Mouse (Mus musculus): ENCODE results near the gene Cib1. TPM values are rescaled to one million over a fixed set of nuclear protein-coding genes. Genes with fewer than 3 reads are reported as not detected.

Cib1 gene
- total RNA-seq, 2 experiments from 2014 or later, result 18.4 to 19.9 TPM

DNA sequence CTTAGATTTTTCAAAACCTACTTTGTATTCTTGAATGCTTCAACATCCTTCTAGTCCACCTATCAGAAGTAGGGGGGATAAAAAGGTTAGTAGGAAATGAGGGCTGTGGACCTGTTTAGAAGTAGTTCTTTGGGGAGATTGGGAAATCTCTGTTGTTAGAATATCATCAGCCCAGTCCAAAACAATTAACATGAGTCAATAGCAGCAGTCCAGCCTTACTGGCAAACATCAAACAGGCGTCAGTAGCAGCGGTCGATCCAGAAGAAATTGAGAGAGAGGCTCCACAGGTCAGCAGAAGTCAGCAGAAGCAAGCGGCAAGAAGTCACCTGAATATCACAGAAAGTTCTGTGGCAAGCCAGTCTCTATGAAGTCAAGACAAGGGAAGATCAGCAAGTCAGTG is 12.2 kb upstream of the Cib1 start:
- intact Hi-C loops (cut with DNase I), result no loop called here

DNA sequence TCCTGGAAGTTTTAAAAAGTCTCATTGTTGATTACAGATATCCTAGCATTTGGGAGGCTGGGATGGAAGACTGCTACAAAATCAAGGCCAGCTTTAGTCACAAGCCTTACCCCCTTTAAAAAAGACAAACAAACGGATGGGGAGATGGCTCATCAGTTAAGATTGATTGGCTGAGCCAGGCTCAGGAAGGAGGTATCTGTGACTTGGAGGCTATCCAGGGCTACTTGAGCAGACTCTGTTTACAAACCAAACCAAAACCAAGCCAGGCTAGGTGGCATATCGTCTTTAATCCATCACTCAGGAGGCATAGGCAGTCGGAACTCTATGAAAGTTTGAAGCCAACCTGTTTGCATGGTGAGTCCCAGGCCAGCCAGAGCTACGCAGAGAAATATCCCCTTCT is 9.0 kb upstream of the Cib1 start:
- intact Hi-C loops (cut with DNase I), result no loop called here

More for the DNA sequence above, 12.2 kb upstream of the Cib1 start:
- no peak for DNase-seq (ENCODE audit: low spot score in 2 of 2)

DNA sequence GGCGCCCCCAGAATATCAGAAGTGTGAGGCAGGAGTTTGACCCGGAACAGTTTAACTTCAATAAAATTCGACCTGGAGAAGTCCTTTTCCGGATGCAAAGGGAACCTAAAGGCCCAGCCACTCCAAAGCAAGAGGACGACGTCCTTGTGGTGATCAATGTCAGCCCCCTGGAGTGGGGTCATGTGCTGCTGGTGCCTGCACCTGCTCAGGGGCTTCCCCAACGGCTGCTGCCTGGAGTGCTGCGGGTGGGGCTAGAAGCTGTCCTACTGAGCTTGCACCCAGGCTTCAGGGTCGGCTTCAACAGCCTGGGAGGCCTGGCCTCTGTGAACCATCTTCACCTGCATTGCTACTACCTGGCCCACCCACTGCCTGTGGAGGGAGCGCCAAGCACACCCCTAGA is 5.9 kb upstream of the Cib1 start:
- no peak for DNase-seq (ENCODE audit: low spot score in 2 of 2)
- intact Hi-C loops (cut with DNase I), result no loop called here

More for the DNA sequence above, 9.0 kb upstream of the Cib1 start:
- no peak for DNase-seq (ENCODE audit: low spot score in 2 of 2)

DNA sequence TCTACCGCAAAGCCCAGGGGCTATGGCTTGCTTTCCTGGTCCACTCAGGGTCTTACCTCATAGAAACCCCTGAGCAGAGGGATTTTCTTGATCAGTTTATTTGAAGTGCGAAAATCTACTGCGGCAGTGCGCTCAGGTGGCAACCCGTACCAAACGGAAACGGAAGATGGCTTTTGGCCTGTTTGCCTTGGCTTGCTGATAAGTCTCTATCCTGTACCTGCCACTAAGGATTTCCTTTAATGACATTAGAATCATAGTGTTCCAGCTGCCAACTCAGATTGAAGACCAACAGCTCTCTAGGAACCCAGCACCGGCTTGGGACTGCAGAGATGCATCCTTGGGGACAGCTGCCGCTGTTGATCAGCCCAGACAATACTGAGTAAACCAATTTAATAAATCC is 1.2 kb upstream of the Cib1 start:
- no peak for DNase-seq (ENCODE audit: low spot score in 2 of 2)
- intact Hi-C loops (cut with DNase I), result no loop called here

DNA sequence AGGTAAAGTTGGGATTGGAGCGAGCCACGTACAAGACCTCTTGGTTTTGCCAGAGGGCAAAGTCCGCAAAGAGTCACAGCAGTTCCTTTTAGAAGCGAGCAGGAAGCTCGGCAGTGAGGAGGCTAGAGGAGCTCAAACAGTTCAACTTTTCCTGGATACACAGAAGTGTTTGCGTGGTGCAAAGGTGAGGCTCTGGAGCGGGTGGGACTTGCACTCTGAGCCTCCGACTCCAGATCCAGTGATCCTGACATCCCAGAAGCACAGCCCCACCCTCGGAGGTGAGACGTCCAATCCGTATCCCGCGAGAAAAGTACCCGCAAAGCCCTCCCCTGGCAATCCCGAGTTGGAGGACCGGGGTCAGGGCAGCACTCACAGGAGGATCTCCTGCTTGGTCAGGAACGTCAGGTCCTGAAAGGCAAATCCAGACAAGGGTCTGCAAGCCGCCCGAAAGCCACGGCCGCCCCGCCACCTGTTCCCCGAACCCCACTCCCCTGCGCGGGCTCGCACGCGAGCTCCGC is 583 bp downstream of the Cib1 start:
- no peak for DNase-seq (ENCODE audit: low spot score in 2 of 2)
- intact Hi-C loops (cut with DNase I), result no loop called here

DNA sequence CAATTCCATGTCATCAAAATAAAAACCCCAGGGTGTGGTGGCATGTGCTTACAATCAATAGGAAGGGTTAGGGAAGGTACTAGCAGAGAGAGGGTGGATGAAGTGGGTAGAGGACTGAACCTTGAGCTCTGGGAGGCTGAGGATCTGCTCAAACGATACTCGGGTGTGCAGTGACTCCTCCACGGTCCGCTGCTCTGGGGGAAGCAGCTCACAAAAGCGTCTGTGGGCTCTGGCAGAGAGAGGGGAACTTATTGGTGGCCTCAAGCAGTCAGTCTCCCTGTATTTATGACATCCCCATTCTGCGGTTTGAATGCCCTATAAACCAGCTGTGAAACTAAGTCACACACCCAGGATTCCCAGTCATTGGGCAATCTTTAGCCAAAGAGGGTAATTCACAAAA is 2.4 kb downstream of the Cib1 start:
- intact Hi-C loops (cut with DNase I), result no loop called here
- DNase-seq (ENCODE audit: low spot score in 2 of 2), result no peak

DNA sequence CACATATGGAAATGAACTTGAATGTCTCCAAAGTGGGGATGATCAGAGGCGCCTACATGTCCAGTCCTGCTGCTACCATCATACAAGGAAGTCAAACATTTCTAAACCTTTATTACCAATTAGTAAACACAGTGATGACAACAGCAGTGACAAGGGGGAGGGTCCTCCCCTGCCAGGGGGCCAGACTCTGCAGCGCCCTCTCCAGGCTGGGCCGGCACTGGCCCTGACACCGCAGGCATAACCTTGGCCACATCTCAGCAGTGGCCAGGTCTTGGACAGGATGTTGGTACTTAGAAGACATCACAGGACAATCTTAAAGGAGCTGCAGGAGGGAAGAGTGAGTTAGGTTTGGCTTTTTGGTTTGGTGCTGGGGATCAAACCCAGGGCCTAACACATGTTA is 5.5 kb downstream of the Cib1 start:
- DNase-seq (ENCODE audit: low spot score in 2 of 2), result no peak
- intact Hi-C loops (cut with DNase I), result no loop called here

DNA sequence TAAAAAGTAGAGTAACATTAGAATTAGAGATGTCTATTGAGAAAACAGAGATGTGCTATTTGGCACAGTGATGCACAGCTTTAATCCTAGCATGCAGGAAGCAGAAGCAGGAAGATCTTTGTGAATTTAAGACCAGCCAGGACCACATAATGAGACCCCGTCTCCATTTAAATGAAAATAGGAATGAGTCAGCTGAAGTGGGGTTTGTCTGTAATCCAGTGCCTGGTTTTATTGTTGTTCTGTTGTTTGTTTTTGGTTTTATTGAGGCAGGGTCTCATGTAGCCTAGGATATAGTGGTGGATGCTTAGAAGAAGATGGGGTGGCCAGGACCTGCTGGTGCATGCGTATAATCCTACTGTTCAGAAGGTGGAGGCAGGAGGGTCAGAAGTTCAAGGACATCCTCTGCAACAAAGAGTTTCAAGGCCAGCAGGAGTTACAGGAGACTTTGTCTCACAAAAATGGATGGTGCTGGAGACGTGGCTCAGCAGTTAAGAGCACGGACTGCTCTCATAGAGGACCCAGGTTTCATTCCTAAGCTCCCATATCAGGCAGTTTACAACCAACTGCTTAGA is 11.3 kb downstream of the Cib1 start:
- no peak for DNase-seq (ENCODE audit: low spot score in 2 of 2)
- intact Hi-C loops (cut with DNase I), result no loop called here

DNA sequence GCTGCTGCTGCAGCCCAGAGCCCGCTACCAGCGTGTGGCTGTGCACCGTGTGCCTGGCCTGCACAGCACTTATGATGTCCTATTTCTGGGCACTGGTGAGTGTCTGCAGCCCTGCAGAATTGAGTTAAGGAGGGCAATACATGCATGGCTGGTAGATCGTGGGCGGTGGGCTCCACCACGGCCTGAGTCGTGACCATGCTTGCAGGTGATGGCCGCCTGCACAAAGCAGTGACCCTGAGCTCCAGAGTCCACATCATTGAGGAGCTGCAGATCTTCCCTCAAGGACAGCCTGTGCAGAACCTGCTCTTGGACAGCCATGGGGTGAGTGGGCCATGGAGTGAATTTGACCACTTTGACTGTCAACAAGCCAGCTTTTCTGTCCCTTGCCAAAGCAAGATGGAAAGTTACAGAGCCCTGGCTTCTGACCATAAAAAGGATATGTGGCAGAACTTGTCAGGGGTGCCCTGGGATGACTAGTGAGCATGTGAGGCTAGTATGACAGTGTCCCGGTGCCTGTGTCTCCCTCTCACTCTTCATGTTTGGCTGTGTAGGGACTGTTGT is 12.3 kb downstream of the Cib1 start:
- intact Hi-C loops (cut with DNase I), result no loop called here
- DNase-seq (ENCODE audit: low spot score in 2 of 2), result no peak

DNA sequence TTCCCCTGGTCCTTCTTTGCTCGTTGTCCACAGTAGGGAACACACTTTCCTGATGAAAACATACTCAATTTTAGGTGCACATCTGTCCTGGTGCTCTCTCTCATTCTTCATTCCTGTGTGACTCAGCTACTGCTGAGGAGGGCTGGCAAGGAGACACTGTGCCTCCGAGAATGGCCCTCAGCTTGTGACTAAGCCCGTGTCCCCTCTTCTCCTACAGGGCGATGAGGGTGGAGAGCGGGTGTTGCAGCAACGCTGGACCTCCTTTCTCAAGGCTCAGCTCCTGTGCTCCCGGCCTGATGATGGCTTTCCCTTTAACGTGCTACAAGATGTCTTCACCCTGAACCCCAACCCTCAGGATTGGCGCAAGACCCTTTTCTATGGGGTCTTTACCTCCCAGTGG is 13.9 kb downstream of the Cib1 start:
- intact Hi-C loops (cut with DNase I), result no loop called here
- DNase-seq (ENCODE audit: low spot score in 2 of 2), result no peak

DNA sequence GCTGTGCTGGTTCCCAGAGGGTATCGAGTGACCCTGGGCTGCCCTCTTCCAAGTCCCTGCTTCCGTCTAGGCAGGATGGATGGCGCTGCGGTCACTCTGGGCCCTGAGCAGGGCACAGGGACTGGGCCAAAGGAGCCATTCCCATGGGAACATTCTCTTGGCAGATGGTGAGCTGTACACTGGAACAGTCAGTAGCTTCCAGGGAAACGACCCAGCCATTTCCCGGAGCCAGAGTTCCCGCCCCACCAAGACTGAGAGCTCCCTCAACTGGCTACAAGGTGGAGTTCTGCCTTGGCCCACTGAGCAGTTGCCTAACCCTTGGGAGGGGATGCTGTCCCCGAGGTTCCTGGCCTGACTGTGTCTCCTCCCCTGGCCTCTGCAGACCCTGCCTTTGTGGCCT is 16.0 kb downstream of the Cib1 start:
- intact Hi-C loops (cut with DNase I), result no loop called here
- peak; percentile 37 to 45 for DNase-seq (ENCODE audit: low spot score in 2 of 2)

DNA sequence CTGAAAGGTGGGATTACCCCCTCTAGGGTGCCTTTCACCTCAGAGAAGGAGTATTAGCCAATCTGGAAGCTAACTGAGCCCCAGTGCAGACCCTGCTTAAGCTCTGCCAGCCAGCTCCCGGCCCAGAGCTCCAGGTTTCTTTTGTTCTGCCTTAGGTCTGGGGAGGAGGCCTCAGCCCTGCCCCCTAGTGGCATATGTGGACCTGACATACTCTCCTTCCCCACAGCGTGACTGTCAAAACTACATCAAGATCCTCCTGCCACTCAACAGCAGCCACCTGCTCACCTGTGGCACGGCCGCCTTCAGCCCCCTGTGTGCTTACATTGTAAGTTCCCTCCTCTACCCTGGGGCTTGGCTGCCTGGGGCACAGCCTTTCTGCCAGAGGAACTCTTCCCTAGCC is 17.2 kb downstream of the Cib1 start:
- intact Hi-C loops (cut with DNase I), result loop anchor here (2.0 kb wide), 1 partner anchor 75 kb away; no protein-coding TSS in a partner anchor

DNA sequence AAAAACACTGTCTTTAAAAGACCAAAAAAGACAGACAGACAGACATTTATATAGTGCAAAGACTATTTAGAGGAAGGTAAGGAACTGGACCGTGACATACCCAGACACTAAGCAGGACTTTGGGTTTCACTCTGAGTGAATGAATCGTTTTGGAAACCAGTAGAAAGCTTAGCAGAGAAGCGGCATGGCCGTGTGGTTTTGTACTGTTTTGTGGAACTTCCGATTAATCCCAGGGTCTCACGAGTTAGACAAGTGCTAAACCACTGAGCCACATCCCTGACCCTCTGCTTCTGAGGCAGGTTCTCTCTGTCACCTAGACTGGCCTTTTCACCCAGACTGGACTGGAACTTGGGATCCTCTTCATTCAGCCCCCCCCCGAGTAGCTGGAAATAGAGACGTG is 18.2 kb downstream of the Cib1 start:
- no peak for DNase-seq (ENCODE audit: low spot score in 2 of 2)
- intact Hi-C loops (cut with DNase I), result loop anchor here (2.0 kb wide), 1 partner anchor 74 kb away; no protein-coding TSS in a partner anchor

More for the DNA sequence above, 17.2 kb downstream of the Cib1 start:
- peak; percentile 73 to 77 for DNase-seq (ENCODE audit: low spot score in 2 of 2)

DNA sequence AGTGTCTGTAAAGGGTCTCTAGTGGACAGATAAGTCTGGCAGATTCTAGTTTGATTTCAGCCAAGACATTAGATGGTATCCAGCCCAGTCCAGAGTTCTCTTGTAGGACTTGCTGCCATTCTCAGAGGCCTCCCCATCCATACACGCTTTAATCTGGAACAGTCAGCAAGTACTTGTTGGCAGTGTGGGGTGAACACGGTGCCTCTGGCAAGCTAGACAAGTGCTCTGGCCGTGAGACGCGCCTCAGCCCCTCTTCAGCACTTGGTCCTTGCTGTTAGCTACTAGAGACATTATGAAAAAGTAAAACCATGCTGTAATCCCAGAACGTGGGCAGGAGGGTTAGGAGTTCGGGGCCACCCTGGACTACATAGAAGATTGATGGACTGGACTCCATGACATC is 19.0 kb downstream of the Cib1 start:
- intact Hi-C loops (cut with DNase I), result loop anchor here (2.0 kb wide), 1 partner anchor 73 kb away; no protein-coding TSS in a partner anchor
- DNase-seq (ENCODE audit: low spot score in 2 of 2), result no peak

DNA sequence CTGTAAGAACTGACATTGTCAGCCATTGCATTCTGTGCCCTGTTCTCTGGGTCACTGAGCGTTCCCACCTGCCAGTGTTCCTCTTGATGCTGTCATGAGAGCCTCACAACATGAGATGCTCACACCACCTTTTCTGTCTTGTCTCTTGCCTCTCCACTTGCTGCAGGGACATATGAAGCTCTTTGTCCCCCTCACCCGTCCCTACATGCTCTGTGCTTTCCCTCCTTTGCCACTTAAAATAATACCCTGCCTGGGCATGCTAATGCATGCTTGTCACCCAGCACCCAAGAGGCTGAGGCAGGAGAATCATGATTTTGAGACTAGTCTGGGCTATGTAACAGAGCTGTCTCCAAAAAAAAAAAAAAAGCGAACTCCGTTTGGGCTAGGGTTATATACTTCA is 21.6 kb downstream of the Cib1 start:
- intact Hi-C loops (cut with DNase I), result no loop called here
- DNase-seq (ENCODE audit: low spot score in 2 of 2), result no peak

DNA sequence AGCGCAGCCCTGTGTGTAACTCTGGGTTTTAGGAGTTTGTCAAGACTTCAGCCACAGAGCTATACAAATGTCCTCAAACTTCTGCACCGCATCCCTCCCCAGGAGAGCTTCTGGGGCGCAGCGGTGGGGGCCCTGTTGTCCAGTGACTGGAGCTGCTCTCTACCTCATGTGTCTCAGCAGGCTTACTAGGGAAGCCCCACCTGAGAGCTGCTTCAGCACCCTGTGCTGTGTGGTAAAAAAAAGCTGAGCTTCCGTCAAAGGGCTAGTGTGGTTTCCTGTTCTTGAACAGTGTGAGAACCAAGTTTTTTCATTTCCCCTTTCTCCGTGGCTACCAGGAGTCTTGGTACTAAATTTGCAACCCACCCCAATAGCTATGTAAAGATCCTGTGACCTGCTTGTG is 22.9 kb downstream of the Cib1 start:
- DNase-seq (ENCODE audit: low spot score in 2 of 2), result peak in 1 of 2 experiments; percentile 46
- intact Hi-C loops (cut with DNase I), result no loop called here

DNA sequence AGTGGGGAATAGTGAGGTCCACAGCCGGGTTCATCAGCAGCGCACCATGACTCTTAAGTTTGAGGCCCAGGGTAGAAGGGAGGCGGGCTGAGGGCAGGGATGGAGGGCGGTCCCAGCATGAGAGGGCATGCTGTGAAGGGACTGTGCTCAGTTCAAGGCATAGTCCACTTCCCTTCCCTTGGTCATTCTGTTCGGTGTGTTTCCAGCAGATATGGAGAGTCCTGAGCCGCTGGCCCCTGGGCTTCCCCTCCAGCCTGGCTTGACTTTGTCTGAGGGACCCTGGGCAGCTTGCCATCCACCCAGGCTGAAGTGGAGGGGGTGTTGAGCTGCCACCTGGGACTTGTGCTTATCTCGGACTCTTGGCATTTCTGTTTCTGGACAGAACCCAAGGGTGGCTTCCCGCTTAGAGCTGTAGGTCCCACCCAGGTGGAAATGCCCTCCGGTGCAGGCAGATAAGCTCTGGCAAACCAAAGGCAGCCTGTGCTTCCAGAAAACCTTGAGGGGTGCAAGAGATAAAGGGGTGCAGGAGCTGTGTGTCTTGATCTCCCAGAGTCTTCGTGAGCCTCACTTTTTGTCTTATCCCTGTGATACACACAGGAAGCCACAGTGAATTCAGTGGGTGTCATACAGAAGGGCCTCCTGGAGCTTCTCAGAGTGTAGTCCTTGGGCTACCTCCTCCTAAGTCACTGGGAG is 23.7 kb downstream of the Cib1 start:
- no peak for DNase-seq (ENCODE audit: low spot score in 2 of 2)
- intact Hi-C loops (cut with DNase I), result no loop called here

DNA sequence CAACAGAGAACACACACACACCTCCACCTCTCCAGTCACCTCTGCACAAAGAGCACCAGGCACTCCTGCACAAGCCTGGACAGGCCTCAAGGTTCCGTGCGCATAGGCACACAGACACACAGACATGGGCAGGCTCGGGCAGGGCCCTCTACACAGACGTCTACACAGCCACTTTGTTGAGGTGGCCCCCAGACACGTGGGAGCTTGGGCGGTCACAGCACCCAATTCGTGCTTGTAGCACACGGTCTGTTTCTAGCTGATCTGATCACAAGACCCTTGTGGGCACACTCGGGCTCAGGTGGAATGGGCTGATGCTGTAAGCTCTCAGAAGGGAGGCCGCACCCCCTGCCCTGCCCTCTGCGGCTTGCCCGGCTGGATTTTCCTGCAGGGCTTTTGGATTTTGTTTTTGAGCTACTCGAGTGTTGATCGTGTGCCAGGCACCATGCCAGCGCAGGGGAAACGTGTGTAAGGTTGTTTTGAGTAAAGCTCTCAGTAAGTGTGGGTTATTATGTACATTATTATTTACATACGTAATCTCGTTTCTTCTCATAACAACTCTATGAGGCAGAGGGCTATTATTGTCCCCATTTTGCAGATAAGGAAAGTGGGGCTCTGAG is 24.5 kb downstream of the Cib1 start:
- no peak for DNase-seq (ENCODE audit: low spot score in 2 of 2)
- intact Hi-C loops (cut with DNase I), result no loop called here

DNA sequence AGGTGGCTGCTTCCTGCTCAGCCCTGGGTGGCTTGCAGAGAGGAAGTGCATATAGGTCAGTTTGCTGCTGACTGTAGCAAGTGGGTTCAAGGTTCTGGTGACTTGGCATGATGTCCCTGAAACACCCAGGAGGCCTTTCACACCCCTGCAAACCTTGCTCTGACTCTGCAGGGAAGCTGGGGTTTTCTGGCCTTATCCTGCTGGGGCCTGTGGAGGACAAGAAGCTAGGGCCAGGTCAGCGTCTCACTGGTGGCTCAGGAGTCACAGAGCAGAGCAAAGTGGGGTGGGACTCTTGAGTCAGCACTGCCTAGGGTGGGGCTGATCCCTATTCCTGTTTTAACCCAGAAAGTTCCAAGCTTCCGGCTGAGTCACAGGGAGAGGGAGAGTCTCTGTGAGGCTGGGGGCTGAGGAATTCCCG is 25.3 kb downstream of the Cib1 start:
- intact Hi-C loops (cut with DNase I), result no loop called here
- DNase-seq (ENCODE audit: low spot score in 2 of 2), result no peak

DNA sequence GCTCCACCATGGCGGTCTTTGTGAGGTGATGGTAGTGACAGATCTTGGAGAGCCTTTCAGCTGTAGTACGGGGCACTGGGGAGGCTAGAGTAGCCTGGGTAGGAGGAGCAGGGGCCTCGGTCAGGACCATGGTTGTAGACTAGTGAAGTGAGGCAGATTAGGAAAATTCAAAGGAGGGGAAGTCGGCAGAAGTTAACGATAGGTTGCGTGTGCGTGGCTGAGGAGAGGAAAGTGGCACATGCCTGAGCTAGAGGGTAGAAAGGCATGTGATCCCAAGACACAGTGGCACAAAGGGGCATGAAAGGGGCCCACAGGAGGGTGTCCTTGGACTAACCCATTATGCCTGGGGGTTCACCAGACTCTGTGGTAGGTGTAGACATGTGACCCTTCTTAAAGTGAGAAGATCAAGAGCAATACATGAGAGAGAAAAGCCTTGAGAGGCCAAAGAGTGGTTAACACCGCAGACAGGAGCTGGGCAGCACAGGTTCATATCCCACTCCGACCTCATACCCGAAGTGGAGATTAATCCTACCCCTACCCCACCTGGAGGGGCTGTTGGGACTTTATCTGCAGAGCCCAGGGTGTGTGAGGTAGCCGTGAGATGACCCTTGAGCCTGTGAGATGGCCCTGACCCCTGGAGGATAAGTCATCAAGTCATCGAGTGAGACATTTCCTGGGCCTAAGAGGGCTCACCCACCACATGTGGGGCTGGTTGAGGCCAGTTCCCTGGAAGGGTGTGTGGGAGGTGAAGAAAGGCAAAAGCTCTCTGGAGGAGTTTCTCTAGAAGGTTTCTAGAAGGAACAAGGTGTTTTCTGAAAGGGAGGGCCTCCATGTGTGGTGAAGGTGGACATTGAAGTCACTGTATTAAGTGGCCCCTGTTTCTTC is 26.7 kb downstream of the Cib1 start:
- intact Hi-C loops (cut with DNase I), result no loop called here
- DNase-seq (ENCODE audit: low spot score in 2 of 2), result no peak

All from left cerebral cortex, postnatal 25 days (tissue).